Mouse (Mus musculus) telencephalon, adult 2 months (tissue): ENCODE results near the gene Trpv1.

Source experiments
- DNase-seq: peaks from one replicate; pipeline ENCODE4 v3.0.0-alpha.2; 2011; ENCODE audit warnings: low read depth, low spot score

Gene Trpv1

DNA sequence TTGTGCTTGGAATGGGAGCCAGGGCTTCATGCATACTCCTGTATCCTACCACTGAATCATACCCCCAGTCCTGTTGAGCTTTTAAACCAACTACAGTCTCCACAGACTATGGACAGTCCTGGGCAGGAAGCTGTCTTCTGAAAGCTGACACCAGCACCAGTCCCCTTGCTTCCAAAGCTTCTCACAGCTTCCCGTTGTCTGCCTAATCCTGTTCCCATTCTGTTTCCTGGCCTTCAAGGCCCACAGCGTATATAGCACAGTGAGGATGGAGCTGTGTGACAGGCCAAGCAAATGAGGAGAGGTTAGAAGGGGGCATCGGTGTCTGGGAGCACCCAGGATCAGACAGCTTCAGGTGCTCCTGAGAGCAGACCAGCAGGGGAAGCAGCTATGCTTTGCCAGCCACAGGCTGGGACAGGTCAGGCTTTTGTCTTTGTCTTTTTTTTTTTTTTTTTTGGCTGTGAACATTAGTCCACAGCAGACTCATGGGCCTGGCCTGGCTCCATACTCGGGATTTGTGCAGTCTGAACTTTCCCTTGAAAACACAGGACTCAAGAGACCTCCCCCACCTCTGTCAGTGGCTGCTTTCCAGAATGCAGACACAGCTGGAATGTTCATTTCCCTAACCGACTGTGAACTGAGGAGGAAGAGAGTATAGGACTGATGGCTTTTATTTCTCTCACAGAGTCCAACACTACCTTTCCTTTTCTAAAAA lies 2.1 kb downstream of the Trpv1 start:
- DNase-seq, result no peak

DNA sequence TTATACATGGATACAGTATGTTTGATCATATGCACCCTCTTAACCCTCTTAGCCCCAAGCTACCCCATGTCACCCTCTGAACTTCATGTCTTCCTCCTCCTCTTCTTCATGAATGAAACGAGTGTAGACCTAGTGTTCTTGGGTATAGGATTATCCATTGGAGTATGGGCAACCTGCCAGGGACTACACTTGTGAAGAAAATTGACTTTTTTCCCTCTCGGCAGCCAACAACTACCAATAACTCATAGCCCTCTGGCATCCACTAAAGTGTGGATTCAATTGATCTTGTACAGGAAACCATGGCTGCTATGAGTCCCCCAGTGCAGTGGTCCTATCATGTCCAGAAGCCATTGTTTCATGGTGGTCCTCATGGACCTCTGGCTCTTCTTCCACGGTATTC lies 2.6 kb downstream of the Trpv1 start:
- DNase-seq, result no peak

DNA sequence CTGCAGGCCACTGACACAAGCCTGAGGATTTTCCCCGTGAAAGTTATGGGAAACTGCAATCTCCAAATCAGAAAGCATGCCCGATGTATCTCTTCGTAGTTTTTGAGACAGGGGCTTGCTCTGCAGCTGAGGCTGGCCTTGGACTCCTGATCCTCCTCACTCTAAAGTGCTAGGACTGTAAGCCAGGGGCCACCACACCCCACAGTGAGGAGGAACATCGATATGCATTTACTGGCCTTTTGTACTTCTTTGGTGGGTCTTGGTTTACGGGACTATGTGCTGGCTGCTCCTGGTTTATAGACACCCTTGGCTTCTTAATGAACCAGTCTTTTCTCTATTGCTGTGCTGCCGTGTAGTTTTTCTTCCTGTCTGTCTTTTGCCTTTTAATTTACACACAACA lies 8.1 kb downstream of the Trpv1 start:
- no peak for DNase-seq

DNA sequence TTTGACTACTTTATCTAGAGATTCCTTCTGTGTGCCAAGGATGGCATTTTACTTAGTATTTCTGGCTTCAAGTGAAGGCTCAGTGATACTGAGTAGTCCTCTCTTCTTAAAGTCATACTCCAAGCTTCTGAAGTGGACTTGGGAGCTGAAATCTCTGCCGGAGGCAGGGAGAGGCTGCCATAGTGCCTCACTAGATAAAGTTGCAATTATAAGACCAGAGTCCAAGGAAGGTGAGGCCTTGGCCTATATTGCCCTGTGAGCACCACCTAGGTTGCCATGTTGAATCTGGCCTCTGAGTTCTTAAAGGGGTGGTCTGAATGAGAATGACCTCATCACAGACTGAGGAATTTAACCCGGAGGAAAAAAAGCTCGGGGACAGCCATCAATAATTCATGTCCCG lies 8.7 kb downstream of the Trpv1 start:
- DNase-seq, result no peak

DNA sequence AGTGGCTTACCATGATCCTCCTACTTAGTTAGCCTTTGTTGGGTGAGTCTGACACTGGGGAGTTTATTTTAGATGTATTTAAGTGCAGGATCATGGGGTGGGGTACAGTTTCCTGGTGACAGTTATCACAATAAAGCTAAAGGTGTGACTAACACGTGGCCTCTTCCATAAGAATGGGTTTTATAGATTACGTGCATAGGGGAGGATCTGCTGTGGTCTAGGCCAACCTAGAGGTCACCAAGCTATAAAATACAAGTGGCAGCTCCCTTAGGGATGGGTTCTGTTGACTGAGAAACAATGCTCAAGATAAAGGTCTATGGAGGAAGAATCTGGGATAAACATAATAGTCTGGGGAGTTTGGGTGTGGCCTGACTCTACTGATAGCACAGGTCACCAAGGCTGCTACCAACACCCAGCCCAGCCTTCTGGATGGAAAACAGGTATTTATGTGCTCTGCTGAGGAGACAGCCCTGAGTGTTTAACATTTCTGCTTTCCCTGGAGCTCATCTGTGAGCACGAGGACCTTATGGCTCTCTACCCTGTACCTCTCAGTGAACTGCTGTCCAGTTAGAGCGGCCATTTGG lies 23.4 kb downstream of the Trpv1 start:
- no peak for DNase-seq

DNA sequence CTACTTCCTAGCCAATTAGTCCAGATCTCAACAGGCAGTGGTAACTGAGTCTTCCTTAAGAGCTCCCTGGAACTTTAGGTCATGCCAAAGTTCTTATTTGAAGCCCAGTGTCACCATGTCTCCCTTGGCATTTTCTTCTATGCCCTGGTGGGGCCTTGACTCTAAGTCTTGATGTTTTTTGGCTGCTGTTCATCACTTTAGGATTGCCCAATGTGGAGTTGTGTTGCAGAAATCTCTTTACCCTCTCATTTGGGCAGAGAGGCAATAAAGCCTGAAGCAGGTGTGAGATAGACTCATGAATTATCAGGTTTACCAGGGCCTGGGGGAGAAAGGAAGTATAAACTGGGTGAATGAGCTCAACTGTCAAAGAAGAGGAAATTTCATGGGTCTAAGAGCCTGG lies 24.6 kb downstream of the Trpv1 start:
- no peak for DNase-seq

DNA sequence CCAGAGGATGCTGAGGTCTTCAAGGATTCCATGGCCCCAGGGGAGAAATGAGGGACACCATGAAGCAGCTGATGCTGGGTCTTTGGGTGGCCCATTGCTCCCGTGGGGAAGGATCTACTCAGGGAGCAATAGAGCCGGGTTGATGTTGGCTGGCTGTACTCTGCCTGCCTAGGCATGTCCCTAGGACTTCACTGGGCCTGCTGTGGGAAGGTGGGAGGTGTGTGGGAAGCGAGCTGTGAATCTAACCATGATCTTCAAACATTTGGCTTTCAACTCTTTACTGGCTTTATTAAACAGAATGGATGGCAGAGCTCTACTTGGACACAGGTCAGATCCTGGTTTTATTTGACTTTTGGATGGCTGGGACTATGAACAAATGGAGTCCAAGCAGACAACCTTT lies 26.4 kb downstream of the Trpv1 start:
- no peak for DNase-seq

DNA sequence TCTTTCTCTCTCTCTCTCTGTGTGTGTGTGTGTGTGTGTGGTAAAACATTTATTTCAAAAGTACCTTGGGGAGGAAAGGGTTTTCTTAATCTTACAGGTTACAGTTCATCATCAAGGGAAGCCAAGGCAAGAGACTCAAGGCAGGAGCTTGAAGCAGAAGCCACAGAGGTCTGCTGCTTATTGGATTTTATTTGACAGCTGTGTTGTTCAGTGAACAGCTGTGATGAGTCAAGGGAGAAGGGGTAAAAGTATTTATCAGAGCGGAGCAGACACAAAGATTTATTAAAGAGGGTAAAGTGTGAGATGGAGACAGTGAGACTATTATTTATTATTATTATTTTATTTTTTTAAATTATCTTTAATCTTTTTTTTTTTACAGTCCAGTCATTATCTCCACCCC lies 27.3 kb downstream of the Trpv1 start:
- DNase-seq, result no peak

DNA sequence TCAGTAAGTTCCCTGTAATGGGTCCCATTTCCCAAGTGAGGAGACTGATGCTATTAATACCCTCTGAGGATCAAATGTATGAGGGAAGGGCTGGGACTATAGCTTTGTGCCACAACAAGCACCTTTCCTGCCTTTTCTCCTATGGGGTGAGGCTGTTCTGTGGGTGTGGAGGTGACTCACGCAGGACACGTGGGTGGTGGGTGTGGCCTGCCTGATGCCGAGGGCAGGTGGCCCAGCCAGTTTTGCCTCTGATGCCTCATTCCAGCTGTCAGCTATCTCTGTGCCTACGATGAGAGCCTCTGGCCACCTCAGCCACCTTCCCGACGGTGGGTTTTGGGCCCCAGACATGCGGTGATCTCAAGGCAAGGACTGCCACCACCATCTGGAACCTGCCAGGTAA lies 33.2 kb downstream of the Trpv1 start, which contains the start of gene Trpv3:
Gene Trpv3 (plus strand): TSS at position 122 of the 400 bp plus-strand sequence.
- DNase-seq, result no peak

DNA sequence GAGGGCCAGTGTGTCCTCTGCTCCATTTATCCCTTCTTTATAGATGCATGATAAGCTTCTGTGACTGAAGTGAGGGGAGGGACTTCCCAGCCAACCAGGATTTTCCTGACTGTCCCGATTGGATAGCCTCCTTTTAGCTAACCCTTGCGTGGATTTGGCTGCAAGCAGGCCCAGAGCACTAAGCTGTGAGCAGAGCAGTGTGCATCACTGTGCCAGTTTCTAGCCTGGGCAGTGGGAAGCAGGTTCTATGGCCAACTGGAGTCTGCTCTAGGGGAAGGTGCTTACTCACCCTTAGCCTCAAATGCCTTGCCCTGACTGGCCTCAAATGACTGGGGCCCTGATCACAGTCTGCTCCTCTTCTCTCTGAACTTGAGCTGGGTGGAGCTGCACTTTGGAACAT lies 40.7 kb downstream of the Trpv1 start:
- no peak for DNase-seq

DNA sequence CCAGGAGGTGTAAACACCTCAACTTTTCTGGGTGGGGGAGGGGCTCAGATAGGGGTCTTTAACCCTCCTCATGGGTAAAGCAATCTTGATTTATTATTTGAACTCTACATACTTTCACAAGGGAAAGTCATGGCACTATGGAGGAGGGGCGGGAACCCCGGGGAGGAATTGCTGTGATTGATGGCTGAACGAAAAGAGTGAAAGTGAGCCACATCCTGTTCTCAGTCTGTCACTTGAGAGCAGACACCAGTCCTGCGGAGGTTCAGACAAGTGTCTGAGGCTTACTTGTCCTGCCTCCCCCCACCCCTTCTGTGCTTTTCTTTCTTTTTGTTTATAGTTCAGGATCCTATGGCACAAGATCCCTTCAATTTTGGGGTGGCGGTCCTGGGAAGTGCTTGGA lies 46.6 kb downstream of the Trpv1 start:
- DNase-seq, result no peak

DNA sequence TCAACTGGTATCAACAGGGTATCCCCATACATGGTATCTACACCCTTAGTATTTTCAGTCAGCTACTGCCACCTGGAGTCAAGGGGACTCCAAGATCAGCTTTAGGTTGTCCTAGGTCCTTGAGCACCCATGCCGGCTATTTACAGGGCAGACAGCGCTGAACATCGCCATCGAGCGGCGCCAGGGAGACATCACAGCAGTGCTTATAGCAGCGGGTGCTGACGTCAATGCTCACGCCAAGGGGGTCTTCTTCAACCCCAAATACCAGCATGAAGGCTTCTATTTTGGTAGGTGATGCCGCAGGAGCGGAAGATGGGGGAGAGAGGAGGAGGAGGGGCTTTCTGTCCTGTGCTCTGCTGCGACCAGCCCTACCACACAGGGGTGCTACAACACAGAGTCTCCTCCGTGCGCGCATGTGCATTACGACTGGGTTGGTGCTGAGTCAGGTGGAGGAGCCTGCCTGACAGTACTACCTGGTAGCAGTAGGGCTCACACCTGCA lies 47.5 kb downstream of the Trpv1 start:
- DNase-seq, result peak; percentile 83

DNA sequence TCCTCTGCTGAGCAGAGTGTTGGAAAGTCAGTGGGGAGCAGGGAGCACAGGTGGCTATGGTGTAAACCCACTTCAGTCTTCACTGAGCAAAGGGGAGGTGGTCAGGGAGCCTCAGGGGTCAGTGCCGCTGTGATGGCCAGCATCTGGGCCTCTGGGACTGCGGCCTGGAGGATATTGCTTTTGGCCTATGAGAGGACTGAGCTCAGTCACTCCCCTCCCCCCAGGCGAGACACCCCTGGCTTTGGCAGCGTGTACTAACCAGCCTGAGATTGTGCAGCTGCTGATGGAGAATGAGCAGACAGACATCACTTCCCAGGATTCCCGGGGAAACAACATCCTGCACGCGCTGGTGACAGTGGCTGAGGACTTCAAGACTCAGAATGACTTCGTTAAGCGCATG lies 49.3 kb downstream of the Trpv1 start:
- no peak for DNase-seq

DNA sequence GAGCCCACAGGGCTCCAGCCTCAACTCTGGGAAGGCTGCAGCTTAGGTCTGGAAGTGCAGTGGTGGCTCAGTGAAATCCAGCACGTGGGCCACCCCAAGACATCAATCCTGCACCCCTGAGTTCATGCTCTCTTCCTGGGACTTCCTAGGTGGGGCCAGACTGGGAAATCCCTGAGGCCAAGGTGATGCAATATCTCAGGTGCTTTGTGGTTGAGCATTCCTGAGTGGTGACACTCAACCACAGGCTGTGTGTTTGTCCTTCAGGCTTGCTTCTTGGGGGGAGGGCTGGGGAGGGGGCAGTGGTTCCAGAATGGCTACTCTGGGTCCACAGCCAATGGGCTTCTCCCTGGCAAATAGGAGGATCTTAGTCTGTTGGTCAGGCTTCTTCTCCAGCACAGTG lies 49.8 kb downstream of the Trpv1 start:
- DNase-seq, result no peak

DNA sequence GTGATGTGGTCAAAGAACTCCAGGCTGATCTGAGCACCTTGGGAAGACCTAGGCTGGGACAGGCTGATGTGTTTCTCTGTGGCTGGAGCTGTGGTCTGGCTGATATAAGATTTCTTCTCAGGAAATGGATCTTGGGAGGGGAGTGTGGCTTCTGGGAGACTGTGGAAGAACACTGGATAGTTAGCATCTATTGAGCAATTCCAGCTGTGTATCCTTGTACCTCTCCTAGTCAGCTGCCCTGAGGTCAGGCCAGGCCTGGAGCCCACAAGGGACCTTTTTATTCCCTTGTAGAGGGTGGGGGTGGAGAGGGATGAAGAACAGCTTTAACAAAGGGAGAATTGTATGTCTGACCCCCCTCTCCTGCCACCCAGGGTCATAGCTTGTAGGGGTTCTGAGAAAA lies 50.3 kb downstream of the Trpv1 start:
- DNase-seq, result peak; percentile 61

DNA sequence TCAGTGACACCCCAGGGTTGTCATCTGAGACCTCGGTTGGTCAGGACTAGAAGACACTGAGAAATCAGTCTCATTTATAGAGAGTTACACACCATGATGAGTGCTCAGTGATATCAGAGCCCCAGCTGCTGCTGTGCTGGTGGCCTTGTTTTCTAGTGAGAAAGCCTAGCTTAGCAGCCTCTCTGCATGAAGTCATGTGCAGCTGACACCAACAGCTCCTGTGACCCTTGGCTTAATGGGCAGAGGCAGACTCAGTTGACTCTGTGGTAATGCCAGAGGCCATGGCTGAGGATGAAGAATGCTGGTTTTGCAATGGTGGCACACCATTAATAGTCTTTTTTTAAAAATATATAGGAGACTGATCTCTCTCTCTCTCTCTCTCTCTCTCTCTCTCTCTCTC lies 55.5 kb downstream of the Trpv1 start:
- DNase-seq, result no peak

DNA sequence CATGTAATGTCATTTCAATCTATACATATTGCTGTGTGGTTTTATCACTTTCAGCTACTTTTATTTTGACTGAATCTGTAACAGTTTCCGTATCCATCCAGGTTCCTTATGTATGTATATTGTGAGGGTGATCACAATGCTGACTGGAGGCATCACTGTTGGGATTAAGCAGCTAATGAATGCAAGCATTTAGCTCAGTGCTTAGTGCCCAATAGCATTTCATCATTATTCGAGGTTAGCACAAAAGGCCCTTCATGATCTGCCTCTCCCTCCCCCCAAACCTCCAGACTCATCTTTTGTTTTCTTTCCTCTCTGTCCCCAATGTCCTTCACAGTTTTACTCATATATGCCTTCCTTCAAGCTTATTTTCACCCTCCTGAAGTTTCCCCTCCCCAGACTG lies 69.0 kb downstream of the Trpv1 start:
- DNase-seq, result no peak
